Mouse (Mus musculus) lung, embryonic 16.5 days (tissue): Measurements from ENCODE around the gene Slu7. TPM values are rescaled to one million over a fixed set of nuclear protein-coding genes. Genes with fewer than 3 reads are reported as not detected.

Source experiments
- ATAC-seq: fragments of 200-750 bp; cut with Nextera tagmentation; 2 replicates; pipeline ENCODE4 v1.8.0; 2017; ENCODE audit warnings: low read depth, mild to moderate bottlenecking, moderate library complexity
- H3K27ac ChIP-seq: fragments of 300-500 bp; sonication (generic); 2 replicates; pipeline ENCODE4 v1.5.1; 2014; ENCODE audit warnings: mild to moderate bottlenecking, control low read depth, low read length
- H3K27me3 ChIP-seq: fragments of 300-500 bp; sonication (generic); 2 replicates; pipeline ENCODE4 v1.6.1; 2014; ENCODE audit warnings: low read depth, low read length, mixed read lengths; ENCODE audit not compliant: control insufficient read depth, insufficient read depth
- H3K36me3 ChIP-seq: fragments of 300-500 bp; sonication (generic); 2 replicates; pipeline ENCODE4 v1.6.1; 2014; ENCODE audit warnings: low read length; ENCODE audit not compliant: control insufficient read depth, insufficient read depth
- H3K4me1 ChIP-seq: fragments of 300-500 bp; sonication (generic); replicated peaks from 2 replicates; pipeline ENCODE4 v1.6.1; 2014; ENCODE audit warnings: low read length, mixed read lengths; ENCODE audit not compliant: control insufficient read depth, insufficient read depth
- H3K4me2 ChIP-seq: fragments of 300-500 bp; sonication (generic); 2 replicates; pipeline ENCODE4 v1.6.1; 2014; ENCODE audit warnings: low read depth, low read length, control low read depth
- H3K4me3 ChIP-seq: fragments of 300-500 bp; sonication (generic); 2 replicates; pipeline ENCODE4 v1.5.1; 2014; ENCODE audit warnings: mild to moderate bottlenecking, low read length, control low read depth
- H3K9ac ChIP-seq: fragments of 300-500 bp; sonication (generic); 2 replicates; pipeline ENCODE4 v1.6.1; 2014; ENCODE audit warnings: low read length, control low read depth
- H3K9me3 ChIP-seq: fragments of 300-500 bp; sonication (generic); 2 replicates; pipeline ENCODE4 v1.6.1; 2016; ENCODE audit warnings: low read length; ENCODE audit not compliant: control insufficient read depth
- WGBS: fragments of 180-500 bp; shearing (Covaris S2); extraction: QIAGEN DNeasy Blood & Tissue Kit; methylation state at CpG from one replicate; pipeline ENCODE4 v1.1.7; 2014; 5-methylcytosine and 5-hydroxymethylcytosine counted together
- polyA plus RNA-seq: library from polyadenylated mRNA; unstranded; fragments of >200 nt; fragmentation: Nextera tagmentation; extraction: Ambion mirVana; gene quantifications from 2 replicates; pipeline ENCODE4 v1.2.1, GENCODE M21; 2015

Slu7 gene
- polyA plus RNA-seq, 1 experiment from 2014 or later, result 58.0 TPM

GRCm38 (mm10) chr11:43479376-43479775 is 45.8 kb downstream of the Slu7 start:
- no peaks in the 10 kb centered on the region for H3K27me3 ChIP-seq
- no peak overlapping the region for H3K9ac ChIP-seq
- H3K4me2 ChIP-seq, result no peak overlapping the region
- no peaks in the 10 kb centered on the region for H3K9me3 ChIP-seq
- no peak overlapping the region for H3K4me3 ChIP-seq
- no peak overlapping the region for H3K27ac ChIP-seq
- no peak for ATAC-seq
- peaks cover 40% of the 10 kb centered on the region for H3K4me1 ChIP-seq
- H3K36me3 ChIP-seq, result no peaks in the 10 kb centered on the region
- 88% methylated on average over 3 of the region's 3 CpGs for WGBS

- H3K27me3 ChIP-seq, result no peaks in the 10 kb centered on the region
- no peaks in the 10 kb centered on the region for H3K36me3 ChIP-seq
- 8% methylated on average over 5 of the region's 5 CpGs for WGBS
- no peak overlapping the region for H3K4me2 ChIP-seq
- H3K4me3 ChIP-seq, result no peak overlapping the region
- no peak overlapping the region for H3K9ac ChIP-seq
- no peaks in the 10 kb centered on the region for H3K9me3 ChIP-seq
- no peak overlapping the region for H3K27ac ChIP-seq
- H3K4me1 ChIP-seq, result peaks cover 38% of the 10 kb centered on the region
- no peak for ATAC-seq
Observed at GRCm38 (mm10) chr11:43480561-43480960, 47.0 kb downstream of the Slu7 start.

- no peak overlapping the region for H3K4me3 ChIP-seq
- 0 out of 2 replicates have a peak overlapping the region, but pooled peaks have one; percentile 20 for H3K27ac ChIP-seq
- H3K36me3 ChIP-seq, result no peaks in the 10 kb centered on the region
- WGBS, result 32% methylated on average over 3 of the region's 3 CpGs
- 0 out of 2 replicates have a peak overlapping the region, but pooled peaks have one; percentile 5 for H3K4me2 ChIP-seq
- ATAC-seq, result peak; percentile 55
- H3K9ac ChIP-seq, result no peak overlapping the region
- no peaks in the 10 kb centered on the region for H3K27me3 ChIP-seq
- no peaks in the 10 kb centered on the region for H3K9me3 ChIP-seq
- H3K4me1 ChIP-seq, result peaks cover 38% of the 10 kb centered on the region
Observed at GRCm38 (mm10) chr11:43481672-43482522, 48.4 kb downstream of the Slu7 start.

GRCm38 (mm10) chr11:43483122-43483792 is 49.7 kb downstream of the Slu7 start:
- 27% methylated on average over 6 of the region's 6 CpGs for WGBS
- Histone ChIP-seq H3K4me1 (peaks cover 38% of the 10 kb centered on the region), H3K4me2 (no peak overlapping the region), H3K27me3 (no peaks in the 10 kb centered on the region), H3K9ac (no peak overlapping the region), H3K36me3 (no peaks in the 10 kb centered on the region), H3K27ac (peak overlapping the region; percentile 82), H3K4me3 (no peak overlapping the region), H3K9me3 (no peaks in the 10 kb centered on the region)
- peak; percentile 85 for ATAC-seq

- Histone ChIP-seq H3K4me2 (no peak overlapping the region), H3K4me3 (no peak overlapping the region), H3K27me3 (no peaks in the 10 kb centered on the region), H3K9ac (no peak overlapping the region), H3K4me1 (peaks cover 38% of the 10 kb centered on the region), H3K27ac (0 out of 2 replicates have a peak overlapping the region, but pooled peaks have one; percentile 34), H3K36me3 (no peaks in the 10 kb centered on the region), H3K9me3 (no peaks in the 10 kb centered on the region)
- 62% methylated on average over 4 of the region's 4 CpGs for WGBS
- no peak for ATAC-seq
Observed at GRCm38 (mm10) chr11:43484057-43484456, 50.5 kb downstream of the Slu7 start.

- no peaks in the 10 kb centered on the region for H3K9me3 ChIP-seq
- 32% methylated on average over 11 of the region's 11 CpGs for WGBS
- no peak overlapping the region for H3K4me2 ChIP-seq
- peaks cover 38% of the 10 kb centered on the region for H3K4me1 ChIP-seq
- no peaks in the 10 kb centered on the region for H3K36me3 ChIP-seq
- no peaks in the 10 kb centered on the region for H3K27me3 ChIP-seq
- H3K27ac ChIP-seq, result no peak overlapping the region
- no peak overlapping the region for H3K9ac ChIP-seq
- H3K4me3 ChIP-seq, result no peak overlapping the region
- no peak for ATAC-seq
Observed at GRCm38 (mm10) chr11:43484652-43485051, 51.1 kb downstream of the Slu7 start.

GRCm38 (mm10) chr11:43485855-43486254 is 52.3 kb downstream of the Slu7 start:
- no peaks in the 10 kb centered on the region for H3K36me3 ChIP-seq
- no peak overlapping the region for H3K27ac ChIP-seq
- H3K4me3 ChIP-seq, result no peak overlapping the region
- WGBS, result 84% methylated on average over 9 of the region's 9 CpGs
- no peak overlapping the region for H3K9ac ChIP-seq
- no peaks in the 10 kb centered on the region for H3K9me3 ChIP-seq
- H3K27me3 ChIP-seq, result no peaks in the 10 kb centered on the region
- H3K4me1 ChIP-seq, result peaks cover 33% of the 10 kb centered on the region
- no peak overlapping the region for H3K4me2 ChIP-seq
- no peak for ATAC-seq

GRCm38 (mm10) chr11:43492663-43493062 is 59.1 kb downstream of the Slu7 start:
- Histone ChIP-seq H3K9me3 (no peaks in the 10 kb centered on the region), H3K9ac (no peak overlapping the region), H3K4me2 (no peak overlapping the region), H3K27ac (no peak overlapping the region), H3K27me3 (no peaks in the 10 kb centered on the region), H3K36me3 (no peaks in the 10 kb centered on the region), H3K4me1 (0 out of 2 replicates have a peak, but pooled peaks cover 3% of the 10 kb centered on the region), H3K4me3 (no peak overlapping the region)
- peak; percentile 40 for ATAC-seq
- WGBS, result 28% methylated on average over 7 of the region's 7 CpGs

- ATAC-seq, result peak; percentile 72
- no peaks in the 10 kb centered on the region for H3K9me3 ChIP-seq
- H3K36me3 ChIP-seq, result no peaks in the 10 kb centered on the region
- WGBS, result 20% methylated on average over 6 of the region's 6 CpGs
- H3K4me1 ChIP-seq, result 0 out of 2 replicates have a peak, but pooled peaks cover 3% of the 10 kb centered on the region
- no peak overlapping the region for H3K4me3 ChIP-seq
- H3K27me3 ChIP-seq, result no peaks in the 10 kb centered on the region
- no peak overlapping the region for H3K27ac ChIP-seq
- no peak overlapping the region for H3K9ac ChIP-seq
- H3K4me2 ChIP-seq, result no peak overlapping the region
Observed at GRCm38 (mm10) chr11:43493815-43494409, 60.4 kb downstream of the Slu7 start.
